Mouse (Mus musculus): ENCODE results near the gene Gpr89. TPM values are rescaled to one million over a fixed set of nuclear protein-coding genes. Genes with fewer than 3 reads are reported as not detected.

Gpr89 gene
- polyA plus RNA-seq, 1 experiment = 33.4 TPM

DNA sequence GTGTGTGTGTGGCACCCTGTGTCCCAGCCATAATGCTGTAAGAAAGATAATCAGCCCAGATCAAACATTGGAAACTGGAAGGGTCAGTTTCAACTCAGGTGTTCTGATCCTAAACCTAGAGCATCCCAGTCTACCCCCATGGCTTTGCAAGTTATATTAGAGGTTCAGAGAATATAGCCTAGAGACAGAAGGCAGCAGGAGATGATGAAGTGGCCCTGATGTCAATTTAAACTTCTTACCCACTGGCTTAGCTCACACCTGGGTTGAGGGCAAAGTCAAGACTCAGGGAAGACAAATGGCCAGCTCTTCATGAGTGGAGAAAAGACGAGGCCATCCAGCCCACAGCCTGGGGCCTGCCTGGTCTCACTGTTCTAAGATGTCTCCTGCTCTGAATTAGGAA lies 76.2 kb downstream of the Gpr89 start, which contains the start of the genes Pdzk1 and Cd160:
Gene Pdzk1 (plus strand): TSS at position 301 of the 400 bp plus-strand sequence.
Gene Cd160 (minus strand): TSS at position 368 of the 400 bp plus-strand sequence.
- TF ChIP-seq CTCF (IDR thresholded peaks at IDR 0.05; ENCODE audit: borderline replicate concordance, insufficient read depth, low read length) (no peak), POLR2A (IDR thresholded peaks at IDR 0.05; ENCODE audit: low read depth, low read length) (no peak)
- no peak within 1 kb of the TSS for H3K27ac ChIP-seq (ENCODE audit: insufficient read depth, low read length)
- no peaks in the 10 kb centered on the region for H3K4me1 ChIP-seq (ENCODE audit: control insufficient read depth, insufficient read depth, low read length)
- no peak within 1 kb of the TSS for H3K4me3 ChIP-seq (ENCODE audit: insufficient read depth, low read length)

DNA sequence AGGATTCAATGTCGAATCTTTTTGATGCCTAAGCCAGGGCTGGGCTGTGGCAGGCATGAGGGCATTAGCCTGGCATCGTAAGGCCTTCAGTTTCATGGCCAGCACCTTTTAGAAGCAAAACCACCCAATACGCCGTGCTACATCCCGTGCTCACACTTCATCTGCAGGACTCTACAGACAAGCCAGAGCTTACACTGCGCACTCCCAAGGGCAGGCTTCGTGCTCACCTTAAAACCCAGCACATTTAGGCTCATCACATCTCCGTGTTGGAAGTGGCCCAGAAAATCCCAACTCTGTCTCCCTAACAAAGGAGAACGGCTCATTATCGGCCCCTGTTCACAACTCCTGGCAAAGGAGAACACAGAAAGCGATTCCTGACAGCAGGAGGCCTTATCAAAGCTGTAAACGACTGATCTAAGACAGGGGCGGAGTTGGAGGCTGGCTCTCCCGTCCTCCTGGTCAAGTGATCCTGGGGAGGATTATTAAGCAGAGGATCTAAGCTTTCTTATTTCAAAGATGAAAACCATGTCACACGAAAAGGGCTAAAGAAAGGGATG lies 76.8 kb downstream of the Gpr89 start:
- no peak overlapping the region for H3K27ac ChIP-seq (ENCODE audit: insufficient read depth, low read length)
- no peaks in the 10 kb centered on the region for H3K4me1 ChIP-seq (ENCODE audit: control insufficient read depth, insufficient read depth, low read length)
- no peak overlapping the region for H3K4me3 ChIP-seq (ENCODE audit: insufficient read depth, low read length)
- no peak for TF ChIP-seq POLR2A (IDR thresholded peaks at IDR 0.05; ENCODE audit: low read depth, low read length)
- TF ChIP-seq CTCF (IDR thresholded peaks at IDR 0.05; ENCODE audit: borderline replicate concordance, insufficient read depth, low read length) = no peak

DNA sequence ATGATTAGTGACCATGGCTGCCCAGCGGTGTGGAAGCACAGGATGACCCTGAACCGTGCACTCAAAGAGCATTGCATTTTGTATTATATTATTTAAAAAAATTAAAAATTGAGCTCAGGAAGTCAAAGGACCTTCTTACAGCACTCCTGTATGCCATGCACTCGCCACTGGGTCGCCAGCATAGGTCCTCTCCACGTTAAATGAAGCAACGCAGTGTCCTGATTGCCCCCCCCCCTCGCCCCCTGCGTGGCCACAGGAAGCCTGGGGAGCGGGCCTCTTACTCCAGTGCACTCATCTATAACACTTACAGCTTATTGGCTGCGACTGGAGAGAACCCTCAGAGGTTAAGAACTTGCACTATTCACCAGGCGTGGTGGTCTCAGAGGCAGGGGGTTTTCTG lies 79.9 kb downstream of the Gpr89 start:
- no peak overlapping the region for H3K27ac ChIP-seq (ENCODE audit: insufficient read depth, low read length)
- no peak overlapping the region for H3K4me3 ChIP-seq (ENCODE audit: insufficient read depth, low read length)
- no peak for TF ChIP-seq POLR2A (IDR thresholded peaks at IDR 0.05; ENCODE audit: low read depth, low read length)
- no peak for TF ChIP-seq CTCF (IDR thresholded peaks at IDR 0.05; ENCODE audit: borderline replicate concordance, insufficient read depth, low read length)
- H3K4me1 ChIP-seq (ENCODE audit: control insufficient read depth, insufficient read depth, low read length) = no peaks in the 10 kb centered on the region

DNA sequence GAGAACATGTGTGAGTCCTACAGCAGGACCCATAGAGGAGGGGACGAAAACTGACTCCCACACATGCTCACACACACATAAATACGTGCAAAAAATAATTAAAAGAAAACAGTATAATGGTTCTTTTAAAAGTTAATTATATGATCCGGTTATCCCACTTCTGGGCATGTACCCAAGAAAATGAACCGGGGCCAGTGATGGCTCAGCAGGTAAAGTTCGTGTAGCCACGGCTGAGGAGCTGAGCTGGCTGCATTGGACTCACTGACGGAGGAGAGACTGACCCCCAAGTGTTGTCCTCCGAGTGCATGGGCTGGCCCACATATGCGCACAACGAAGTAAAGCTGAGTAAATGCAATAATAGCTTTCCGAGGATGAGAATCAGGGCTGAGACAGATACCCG lies 80.5 kb downstream of the Gpr89 start:
- TF ChIP-seq CTCF (IDR thresholded peaks at IDR 0.05; ENCODE audit: borderline replicate concordance, insufficient read depth, low read length) (no peak), POLR2A (IDR thresholded peaks at IDR 0.05; ENCODE audit: low read depth, low read length) (no peak)
- H3K27ac ChIP-seq (ENCODE audit: insufficient read depth, low read length) = no peak overlapping the region
- H3K4me3 ChIP-seq (ENCODE audit: insufficient read depth, low read length) = no peak overlapping the region
- no peaks in the 10 kb centered on the region for H3K4me1 ChIP-seq (ENCODE audit: control insufficient read depth, insufficient read depth, low read length)

DNA sequence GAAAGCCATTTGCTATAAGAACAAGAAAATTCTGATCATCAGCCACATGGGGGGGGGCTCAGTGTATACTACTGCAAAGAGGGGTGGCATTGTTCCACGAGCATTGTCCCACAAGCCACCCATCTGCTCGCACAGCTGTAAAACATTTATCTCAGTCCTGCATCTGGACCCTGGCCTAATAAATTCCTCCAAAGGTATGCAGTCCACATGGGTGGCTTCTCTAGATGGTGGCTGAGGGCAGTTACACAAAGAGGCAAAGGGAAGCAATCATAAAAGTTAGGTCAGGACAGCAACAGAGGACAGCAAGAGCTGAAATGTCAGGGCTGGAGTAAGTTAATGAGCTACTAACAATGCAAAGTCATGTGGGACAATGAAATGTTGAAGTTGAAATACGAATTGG lies 81.4 kb downstream of the Gpr89 start:
- TF ChIP-seq CTCF (IDR thresholded peaks at IDR 0.05; ENCODE audit: borderline replicate concordance, insufficient read depth, low read length) (no peak), POLR2A (IDR thresholded peaks at IDR 0.05; ENCODE audit: low read depth, low read length) (no peak)
- Histone ChIP-seq H3K4me3 (ENCODE audit: insufficient read depth, low read length) (no peak overlapping the region), H3K4me1 (ENCODE audit: control insufficient read depth, insufficient read depth, low read length) (no peaks in the 10 kb centered on the region)

DNA sequence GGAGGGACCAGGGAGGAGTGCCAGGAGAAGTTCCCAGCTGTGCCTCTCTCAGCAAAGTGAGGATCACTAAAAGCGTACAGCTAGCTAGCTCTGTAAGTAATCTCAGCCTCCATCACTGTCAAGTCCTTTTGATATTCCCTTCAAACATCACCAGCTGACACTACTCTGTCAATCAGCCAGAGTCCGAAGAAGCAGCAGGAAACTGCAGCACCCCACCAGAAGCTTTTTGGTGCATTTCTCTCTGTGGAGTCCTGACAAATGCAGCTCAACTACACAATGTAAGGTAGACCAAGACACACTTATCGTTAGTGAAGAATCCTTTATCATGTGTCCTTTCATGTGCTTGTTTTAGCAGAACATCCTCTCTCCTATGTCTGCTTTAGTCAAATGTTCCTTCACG lies 83.6 kb downstream of the Gpr89 start:
- H3K4me1 ChIP-seq (ENCODE audit: control insufficient read depth, insufficient read depth, low read length) = no peaks in the 10 kb centered on the region
- H3K27ac ChIP-seq (ENCODE audit: insufficient read depth, low read length) = no peak overlapping the region
- no peak overlapping the region for H3K4me3 ChIP-seq (ENCODE audit: insufficient read depth, low read length)
- no peak for TF ChIP-seq POLR2A (IDR thresholded peaks at IDR 0.05; ENCODE audit: low read depth, low read length)
- TF ChIP-seq CTCF (IDR thresholded peaks at IDR 0.05; ENCODE audit: borderline replicate concordance, insufficient read depth, low read length) = no peak

More for the DNA sequence above, 81.4 kb downstream of the Gpr89 start:
- no peak overlapping the region for H3K27ac ChIP-seq (ENCODE audit: insufficient read depth, low read length)

DNA sequence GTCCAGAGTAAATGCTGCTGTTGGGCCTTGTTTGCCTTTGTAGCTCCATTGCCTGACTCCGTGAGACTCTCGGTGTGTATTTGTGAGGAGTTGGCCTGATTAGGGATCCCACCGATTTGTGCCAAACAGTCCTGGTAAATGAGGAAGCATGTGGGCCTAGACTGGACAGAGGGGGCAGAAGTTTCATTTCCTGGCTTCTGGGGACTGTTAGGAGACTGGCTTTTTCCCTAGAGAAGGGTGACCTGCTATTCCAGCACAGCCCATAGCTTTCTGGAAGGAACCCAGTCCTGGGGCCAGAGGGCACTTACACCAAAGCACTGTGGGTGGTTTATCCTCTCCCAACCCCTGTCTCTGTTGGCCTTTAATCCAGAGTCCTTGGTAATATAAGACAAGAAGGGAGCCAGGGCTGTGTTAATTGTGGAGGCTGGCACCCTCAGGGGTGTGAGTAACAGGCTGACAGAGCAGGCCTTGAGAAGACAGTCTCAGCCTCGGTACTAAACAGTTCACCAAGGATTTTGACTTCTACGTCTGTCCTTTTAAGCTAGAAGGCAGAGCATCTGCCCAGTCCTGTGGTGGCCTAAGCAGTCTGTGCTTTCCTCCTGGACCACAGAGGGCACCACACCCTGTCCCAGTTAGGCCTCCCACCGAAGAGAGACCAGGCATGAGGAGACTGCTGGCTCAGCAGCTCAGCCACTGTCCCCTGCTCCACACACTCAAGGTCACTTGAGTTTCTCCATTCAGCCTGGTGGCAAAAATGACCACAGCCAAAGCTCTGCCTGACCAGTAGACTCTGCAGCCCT lies 84.8 kb downstream of the Gpr89 start:
- Histone ChIP-seq H3K4me1 (ENCODE audit: control insufficient read depth, insufficient read depth, low read length) (no peaks in the 10 kb centered on the region), H3K27ac (ENCODE audit: insufficient read depth, low read length) (no peak overlapping the region), H3K4me3 (ENCODE audit: insufficient read depth, low read length) (no peak overlapping the region)
- no peak for TF ChIP-seq CTCF (IDR thresholded peaks at IDR 0.05; ENCODE audit: borderline replicate concordance, insufficient read depth, low read length)
- TF ChIP-seq POLR2A (IDR thresholded peaks at IDR 0.05; ENCODE audit: low read depth, low read length) = no peak

Other genes with a start within 250 kb of the Gpr89 start
- gene Ankrd35, start 235.2 kb downstream of the Gpr89 start, polyA plus RNA-seq (2011; ENCODE audit: insufficient read length, low read depth, missing spikeins) = 0.23 and 0.67 TPM in 2 replicates
- 40.9 and 46.0 TPM in 2 replicates for gene Pias3, start 209.0 kb downstream of the Gpr89 start, polyA plus RNA-seq (2011; ENCODE audit: insufficient read length, low read depth, missing spikeins)
- 4.4 and 5.2 TPM in 2 replicates for gene Nudt17, start 196.8 kb downstream of the Gpr89 start, polyA plus RNA-seq (2011; ENCODE audit: insufficient read length, low read depth, missing spikeins)
- 28.3 and 35.1 TPM in 2 replicates for gene Polr3c, start 177.7 kb downstream of the Gpr89 start, polyA plus RNA-seq (2011; ENCODE audit: insufficient read length, low read depth, missing spikeins)
- gene Rnf115, start 177.7 kb downstream of the Gpr89 start, polyA plus RNA-seq (2011; ENCODE audit: insufficient read length, low read depth, missing spikeins) = 30.9 and 38.9 TPM in 2 replicates
- not detected in 2 replicates for gene Pdzk1, start 76.1 kb downstream of the Gpr89 start, polyA plus RNA-seq (2011; ENCODE audit: insufficient read length, low read depth, missing spikeins)
- gene Cd160, start 76.0 kb downstream of the Gpr89 start, polyA plus RNA-seq (2011; ENCODE audit: insufficient read length, low read depth, missing spikeins) = not detected in 2 replicates
- gene Gja5, start 653 bp downstream of the Gpr89 start, polyA plus RNA-seq (2011; ENCODE audit: insufficient read length, low read depth, missing spikeins) = 0.47 TPM in 1 of 2 replicates, not detected in the other
- not detected in 2 replicates for gene Gja8, start 20.7 kb upstream of the Gpr89 start, polyA plus RNA-seq (2011; ENCODE audit: insufficient read length, low read depth, missing spikeins)

Measured in embryonic fibroblast, embryonic 13.5 days (primary cell).